Mouse (Mus musculus) spleen, adult 2 months (tissue): ENCODE measurements around the gene Twsg1.

Experiments
- CTCF ChIP-seq: fragments of 200-500 bp; IDR thresholded peaks from 2 replicates; pipeline ENCODE4 v1.5.1; 2011; ENCODE audit warnings: mild to moderate bottlenecking, inconsistent platforms; ENCODE audit not compliant: insufficient read depth, insufficient read length, insufficient replicate concordance; ENCODE audit errors: extremely low read depth
- POLR2A ChIP-seq: fragments of 200-500 bp; IDR thresholded peaks from 2 replicates; pipeline ENCODE4 v1.6.1; 2011; ENCODE audit warnings: low read depth, low read length, inconsistent platforms

DNA sequence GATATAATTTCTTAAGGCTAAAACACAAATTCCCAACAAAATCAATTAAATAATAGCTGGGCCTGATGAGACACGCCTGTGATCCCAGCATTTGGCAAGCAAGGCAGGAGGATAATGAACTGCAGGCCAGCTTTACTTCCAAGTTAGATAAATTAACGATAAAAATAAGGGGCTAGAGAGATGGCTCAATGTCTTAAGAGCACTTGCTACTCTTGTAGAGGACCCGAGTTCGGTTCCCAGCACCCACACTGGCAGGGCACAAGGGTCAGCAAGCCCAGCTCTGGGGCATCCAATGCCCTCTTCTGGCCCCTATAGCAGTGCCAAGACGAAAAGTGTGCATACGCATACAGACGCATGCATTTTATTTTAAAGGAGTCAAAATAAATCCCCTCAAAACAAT lies 843 bp downstream of the Twsg1 start:
- no peak for TF ChIP-seq POLR2A
- TF ChIP-seq CTCF: no peak
